Mouse (Mus musculus): Measurements from ENCODE around the gene Cdiptos. TPM values are rescaled to one million over a fixed set of nuclear protein-coding genes. Genes with fewer than 3 reads are reported as not detected.

Gene Cdiptos
- polyA plus RNA-seq, 1 experiment from 2014 or later, result 1.2 TPM

- Histone ChIP-seq H3K4me3 (ENCODE audit: low read length) (peak within 1 kb of the TSS; percentile 90), H3K4me1 (ENCODE audit: control insufficient read depth, insufficient read depth, low read length) (peaks cover 7% of the 10 kb centered on the region), H3K27me3 (ENCODE audit: control insufficient read depth, insufficient read depth, low read length) (no peaks in the 10 kb centered on the region), H3K9me3 (replicated peaks; ENCODE audit: control insufficient read depth, low read length) (no peaks in the 10 kb centered on the region), H3K27ac (ENCODE audit: low read length) (peak within 1 kb of the TSS; percentile 69), H3K4me2 (ENCODE audit: low read depth, low read length) (peak within 1 kb of the TSS; percentile 95), H3K9ac (ENCODE audit: low read length) (peak within 1 kb of the TSS; percentile 93), H3K36me3 (ENCODE audit: control insufficient read depth, insufficient read depth) (0 out of 2 replicates have a peak, but pooled peaks cover 2% of the 10 kb centered on the region)
- WGBS, result 3% methylated on average over 55 of the region's 56 CpGs
- peak; percentile 96 for ATAC-seq (replicated peaks; ENCODE audit: extremely low read depth, insufficient read depth, low FRiP score)
Measured at GRCm38 (mm10) chr7:126928384-126929037, 47.4 kb downstream of the Cdiptos start, which contains the start of gene Kctd13. Kctd13 (plus strand) TSS chr7:126928879.

DNA sequence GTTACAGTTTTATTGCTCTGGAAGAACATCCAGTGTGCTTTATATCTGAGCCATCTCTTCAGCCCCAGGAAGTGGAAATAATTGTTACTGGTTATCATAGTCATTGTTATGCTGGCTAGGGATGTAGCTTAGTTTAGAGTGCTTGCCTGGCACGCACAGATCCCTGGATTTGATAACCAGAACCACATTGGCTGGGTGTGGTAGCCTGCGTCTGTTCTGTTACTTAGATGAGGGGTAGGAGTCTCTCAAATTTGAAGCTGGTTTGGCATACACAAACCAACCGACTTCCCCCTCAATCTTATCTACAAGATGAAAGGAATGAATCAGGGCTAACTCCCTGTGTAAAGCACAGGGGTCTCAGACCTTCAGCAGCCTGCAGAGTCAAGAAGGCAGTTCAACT is 49.6 kb downstream of the Cdiptos start:
- H3K36me3 ChIP-seq (ENCODE audit: control insufficient read depth, insufficient read depth), result no peaks in the 10 kb centered on the region
- peaks cover 7% of the 10 kb centered on the region for H3K4me1 ChIP-seq (ENCODE audit: control insufficient read depth, insufficient read depth, low read length)
- no peaks in the 10 kb centered on the region for H3K9me3 ChIP-seq (replicated peaks; ENCODE audit: control insufficient read depth, low read length)
- no peak overlapping the region for H3K4me2 ChIP-seq (ENCODE audit: low read depth, low read length)
- ATAC-seq (replicated peaks; ENCODE audit: extremely low read depth, insufficient read depth, low FRiP score), result no peak
- H3K9ac ChIP-seq (ENCODE audit: low read length), result no peak overlapping the region
- WGBS, result 24% methylated on average over 3 of the region's 3 CpGs
- H3K4me3 ChIP-seq (ENCODE audit: low read length), result no peak overlapping the region
- H3K27me3 ChIP-seq (ENCODE audit: control insufficient read depth, insufficient read depth, low read length), result no peaks in the 10 kb centered on the region
- no peak overlapping the region for H3K27ac ChIP-seq (ENCODE audit: low read length)

DNA sequence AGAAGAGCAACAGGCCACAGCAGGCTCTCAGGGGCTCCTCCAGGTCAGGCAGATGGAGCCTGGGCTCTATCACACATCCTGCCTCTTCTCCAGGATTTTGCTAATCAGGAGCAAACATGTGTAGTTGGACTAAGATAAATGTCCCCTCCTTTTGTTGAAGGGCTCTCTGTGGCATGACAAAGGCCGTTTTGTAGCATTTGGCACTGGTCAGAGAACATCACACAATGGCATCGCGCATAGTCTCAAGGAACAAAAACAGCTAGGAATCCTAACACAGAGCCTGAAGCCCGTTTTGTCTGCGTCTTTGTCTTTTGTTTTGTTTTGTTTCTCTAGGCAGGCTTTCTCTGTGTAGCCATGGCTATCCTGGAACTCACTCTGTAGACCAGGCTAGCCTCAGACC is 51.9 kb downstream of the Cdiptos start:
- no peak overlapping the region for H3K4me3 ChIP-seq (ENCODE audit: low read length)
- H3K9me3 ChIP-seq (replicated peaks; ENCODE audit: control insufficient read depth, low read length), result no peaks in the 10 kb centered on the region
- H3K4me2 ChIP-seq (ENCODE audit: low read depth, low read length), result no peak overlapping the region
- no peaks in the 10 kb centered on the region for H3K36me3 ChIP-seq (ENCODE audit: control insufficient read depth, insufficient read depth)
- WGBS, result 53% methylated on average over 5 of the region's 5 CpGs
- H3K27ac ChIP-seq (ENCODE audit: low read length), result peak overlapping the region; percentile 52
- H3K27me3 ChIP-seq (ENCODE audit: control insufficient read depth, insufficient read depth, low read length), result no peaks in the 10 kb centered on the region
- ATAC-seq (replicated peaks; ENCODE audit: extremely low read depth, insufficient read depth, low FRiP score), result 0 out of 2 replicates have a peak, but pooled peaks have one; percentile 15
- H3K9ac ChIP-seq (ENCODE audit: low read length), result no peak overlapping the region
- no peaks in the 10 kb centered on the region; the same call in 1 of the 2 replicates for H3K4me1 ChIP-seq (ENCODE audit: control insufficient read depth, insufficient read depth, low read length)

DNA sequence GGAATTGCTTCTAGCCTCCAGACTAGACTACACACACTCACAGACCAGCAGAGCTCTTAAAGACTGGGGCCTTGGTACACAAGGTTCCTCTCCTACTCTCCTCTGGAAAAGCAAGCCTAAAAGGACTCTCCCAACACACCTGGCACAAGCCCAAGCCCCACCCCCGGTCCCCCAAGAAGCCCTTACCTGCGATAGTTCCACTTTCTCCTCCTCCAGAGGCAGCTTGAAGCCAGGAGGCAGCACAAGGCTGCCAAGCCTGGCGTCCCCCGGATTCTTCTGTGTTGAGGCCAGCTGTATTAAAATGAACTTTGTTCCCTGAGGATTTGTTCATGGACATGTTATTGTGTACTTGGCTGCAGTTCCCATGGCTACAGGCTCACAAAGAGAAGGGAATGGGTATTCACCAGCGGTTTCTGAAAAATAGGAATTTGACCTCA is 53.3 kb downstream of the Cdiptos start, which contains the start of gene Tmem219:
Tmem219 (minus strand) TSS at position 294 of the 437 bp plus-strand sequence.
- Histone ChIP-seq H3K4me3 (ENCODE audit: low read length) (no peak within 1 kb of the TSS), H3K27me3 (ENCODE audit: control insufficient read depth, insufficient read depth, low read length) (no peaks in the 10 kb centered on the region), H3K36me3 (ENCODE audit: control insufficient read depth, insufficient read depth) (no peaks in the 10 kb centered on the region), H3K9ac (ENCODE audit: low read length) (no peak within 1 kb of the TSS), H3K4me1 (ENCODE audit: control insufficient read depth, insufficient read depth, low read length) (no peaks in the 10 kb centered on the region; the same call in 1 of the 2 replicates), H3K4me2 (ENCODE audit: low read depth, low read length) (no peak within 1 kb of the TSS), H3K27ac (ENCODE audit: low read length) (peak within 1 kb of the TSS; percentile 52), H3K9me3 (replicated peaks; ENCODE audit: control insufficient read depth, low read length) (no peaks in the 10 kb centered on the region)
- 48% methylated on average over 5 of the region's 5 CpGs for WGBS
- ATAC-seq (replicated peaks; ENCODE audit: extremely low read depth, insufficient read depth, low FRiP score), result no peak; the same call in 1 of the 2 replicates

Other genes starting within 250 kb of the Cdiptos start
- 58.6 and 62.5 TPM in 2 replicates for gene Mapk3, start 216.5 kb downstream of the Cdiptos start, polyA plus RNA-seq (2015; fragmentation: Nextera tagmentation; extraction: Ambion mirVana)
- 0.75 and 1.00 TPM in 2 replicates for gene Gdpd3, start 209.8 kb downstream of the Cdiptos start, polyA plus RNA-seq (2015; fragmentation: Nextera tagmentation; extraction: Ambion mirVana)
- gene Ypel3, start 199.1 kb downstream of the Cdiptos start, polyA plus RNA-seq (2015; fragmentation: Nextera tagmentation; extraction: Ambion mirVana), result 80.8 and 84.6 TPM in 2 replicates
- gene Tbx6, start 194.6 kb downstream of the Cdiptos start, polyA plus RNA-seq (2015; fragmentation: Nextera tagmentation; extraction: Ambion mirVana), result 0.09 and 0.58 TPM in 2 replicates
- 133 and 159 TPM in 2 replicates for gene Ppp4c, start 183.6 kb downstream of the Cdiptos start, polyA plus RNA-seq (2015; fragmentation: Nextera tagmentation; extraction: Ambion mirVana)
- 0.86 and 1.4 TPM in 2 replicates for gene Fam57b, start 178.4 kb downstream of the Cdiptos start, polyA plus RNA-seq (2015; fragmentation: Nextera tagmentation; extraction: Ambion mirVana)
- gene 4930451I11Rik, start 144.5 kb downstream of the Cdiptos start, polyA plus RNA-seq (2015; fragmentation: Nextera tagmentation; extraction: Ambion mirVana), result not detected in 2 replicates
- not detected in 2 replicates for gene Doc2a, start 128.7 kb downstream of the Cdiptos start, polyA plus RNA-seq (2015; fragmentation: Nextera tagmentation; extraction: Ambion mirVana)
- 19.8 and 22.2 TPM in 2 replicates for gene Hirip3, start 114.1 kb downstream of the Cdiptos start, polyA plus RNA-seq (2015; fragmentation: Nextera tagmentation; extraction: Ambion mirVana)
- 50.5 and 52.0 TPM in 2 replicates for gene Ino80e, start 113.7 kb downstream of the Cdiptos start, polyA plus RNA-seq (2015; fragmentation: Nextera tagmentation; extraction: Ambion mirVana)
- 31.1 and 35.4 TPM in 2 replicates for gene Taok2, start 91.4 kb downstream of the Cdiptos start, polyA plus RNA-seq (2015; fragmentation: Nextera tagmentation; extraction: Ambion mirVana)
- 19.6 and 22.5 TPM in 2 replicates for gene Tmem219, start 53.2 kb downstream of the Cdiptos start, polyA plus RNA-seq (2015; fragmentation: Nextera tagmentation; extraction: Ambion mirVana)
- 13.3 TPM in 2 replicates for gene Kctd13, start 47.2 kb downstream of the Cdiptos start, polyA plus RNA-seq (2015; fragmentation: Nextera tagmentation; extraction: Ambion mirVana)
- not detected in 2 replicates for gene Asphd1, start 26.5 kb downstream of the Cdiptos start, polyA plus RNA-seq (2015; fragmentation: Nextera tagmentation; extraction: Ambion mirVana)
- gene Sez6l2, start 25.5 kb downstream of the Cdiptos start, polyA plus RNA-seq (2015; fragmentation: Nextera tagmentation; extraction: Ambion mirVana), result 0.53 and 1.0 TPM in 2 replicates
- gene Cdipt, start 184 bp downstream of the Cdiptos start, polyA plus RNA-seq (2015; fragmentation: Nextera tagmentation; extraction: Ambion mirVana), result 85.1 and 89.4 TPM in 2 replicates
- gene Mvp, start 38.5 kb upstream of the Cdiptos start, polyA plus RNA-seq (2015; fragmentation: Nextera tagmentation; extraction: Ambion mirVana), result 15.9 and 20.6 TPM in 2 replicates
- 0.75 TPM in 1 of 2 replicates, not detected in the other for gene Pagr1b, start 40.4 kb upstream of the Cdiptos start, polyA plus RNA-seq (2015; fragmentation: Nextera tagmentation; extraction: Ambion mirVana)
- 61.0 and 78.5 TPM in 2 replicates for gene Pagr1a, start 41.3 kb upstream of the Cdiptos start, polyA plus RNA-seq (2015; fragmentation: Nextera tagmentation; extraction: Ambion mirVana)
- gene Gm42742, start 45.0 kb upstream of the Cdiptos start, polyA plus RNA-seq (2015; fragmentation: Nextera tagmentation; extraction: Ambion mirVana), result 15.4 and 38.5 TPM in 2 replicates
- gene Prrt2, start 45.1 kb upstream of the Cdiptos start, polyA plus RNA-seq (2015; fragmentation: Nextera tagmentation; extraction: Ambion mirVana), result 1.6 and 2.4 TPM in 2 replicates
- 31.5 and 34.1 TPM in 2 replicates for gene Maz, start 50.9 kb upstream of the Cdiptos start, polyA plus RNA-seq (2015; fragmentation: Nextera tagmentation; extraction: Ambion mirVana)
- 80.4 and 81.6 TPM in 2 replicates for gene Kif22, start 66.4 kb upstream of the Cdiptos start, polyA plus RNA-seq (2015; fragmentation: Nextera tagmentation; extraction: Ambion mirVana)
- 18.3 TPM in 1 of 2 replicates, not detected in the other for gene Zg16, start 111.2 kb upstream of the Cdiptos start, polyA plus RNA-seq (2015; fragmentation: Nextera tagmentation; extraction: Ambion mirVana)
- 4.9 and 8.4 TPM in 2 replicates for gene AI467606, start 115.3 kb upstream of the Cdiptos start, polyA plus RNA-seq (2015; fragmentation: Nextera tagmentation; extraction: Ambion mirVana)
- gene Qprt, start 146.1 kb upstream of the Cdiptos start, polyA plus RNA-seq (2015; fragmentation: Nextera tagmentation; extraction: Ambion mirVana), result 2.1 and 2.6 TPM in 2 replicates
- 1.2 and 2.6 TPM in 2 replicates for gene Spn, start 161.7 kb upstream of the Cdiptos start, polyA plus RNA-seq (2015; fragmentation: Nextera tagmentation; extraction: Ambion mirVana)
- gene Cd2bp2, start 220.0 kb upstream of the Cdiptos start, polyA plus RNA-seq (2015; fragmentation: Nextera tagmentation; extraction: Ambion mirVana), result 42.2 and 44.4 TPM in 2 replicates
- 15.2 and 22.3 TPM in 2 replicates for gene Tbc1d10b, start 232.4 kb upstream of the Cdiptos start, polyA plus RNA-seq (2015; fragmentation: Nextera tagmentation; extraction: Ambion mirVana)
- gene Mylpf, start 232.8 kb upstream of the Cdiptos start, polyA plus RNA-seq (2015; fragmentation: Nextera tagmentation; extraction: Ambion mirVana), result 16.2 and 31.6 TPM in 2 replicates

All from heart, embryonic 16.5 days (tissue).